Mouse (Mus musculus) midbrain, embryonic 13.5 days (tissue): Measurements from ENCODE around the gene Wnk1. TPM values are rescaled to one million over a fixed set of nuclear protein-coding genes. Genes with fewer than 3 reads are reported as not detected.

Source experiments
- ATAC-seq: fragments of 200-750 bp; cut with Nextera tagmentation; 2 replicates; pipeline ENCODE4 v1.8.0; 2017; ENCODE audit warnings: mild to moderate bottlenecking, moderate TSS enrichment, moderate library complexity
- H3K27ac ChIP-seq: fragments of 300-500 bp; sonication (generic); 2 replicates; pipeline ENCODE4 v1.5.1; 2015; ENCODE audit warnings: inconsistent platforms, mild to moderate bottlenecking, moderate library complexity
- H3K27me3 ChIP-seq: fragments of 300-500 bp; sonication (generic); 2 replicates; pipeline ENCODE4 v1.6.1; 2015; ENCODE audit warnings: mild to moderate bottlenecking, inconsistent platforms
- H3K36me3 ChIP-seq: fragments of 300-500 bp; sonication (generic); 2 replicates; pipeline ENCODE4 v1.6.1; 2015; ENCODE audit warnings: mild to moderate bottlenecking, inconsistent platforms
- H3K4me1 ChIP-seq: fragments of 300-500 bp; sonication (generic); replicated peaks from 2 replicates; pipeline ENCODE4 v1.6.1; 2015; ENCODE audit warnings: inconsistent platforms
- H3K4me2 ChIP-seq: fragments of 300-500 bp; sonication (generic); replicated peaks from 2 replicates; pipeline ENCODE4 v1.6.1; 2015; ENCODE audit warnings: moderate library complexity, mild to moderate bottlenecking, inconsistent platforms
- H3K4me3 ChIP-seq: fragments of 300-500 bp; sonication (generic); replicated peaks from 2 replicates; pipeline ENCODE4 v1.5.1; 2015; ENCODE audit warnings: mild to moderate bottlenecking, inconsistent platforms
- H3K9ac ChIP-seq: fragments of 300-500 bp; sonication (generic); replicated peaks from 2 replicates; pipeline ENCODE4 v1.6.1; 2015; ENCODE audit warnings: mild to moderate bottlenecking, inconsistent platforms
- H3K9me3 ChIP-seq: fragments of 300-500 bp; sonication (generic); 2 replicates; pipeline ENCODE4 v1.6.1; 2016; ENCODE audit warnings: mild to moderate bottlenecking, inconsistent platforms
- WGBS: fragments of 180-500 bp; shearing (Covaris S2); methylation state at CpG from one replicate; pipeline ENCODE4 v1.1.7; 2015; 5-methylcytosine and 5-hydroxymethylcytosine counted together
- microRNA counts: library from miRNA; unstranded; fragments of <30 nt; microRNA quantifications from one replicate; lab custom pipeline; 2016
- microRNA-seq: library from miRNA; unstranded; fragments of <30 nt; microRNA quantifications from one replicate; pipeline ENCODE4, GENCODE M21; 2016
- polyA plus RNA-seq: library from polyadenylated mRNA; unstranded; fragments of >200 nt; fragmentation: Nextera tagmentation; extraction: Ambion mirVana; gene quantifications from 2 replicates; pipeline ENCODE4 v1.2.1, GENCODE M21; 2015

The Wnk1 gene
- polyA plus RNA-seq, 1 experiment from 2014 or later = 57.9 TPM

DNA sequence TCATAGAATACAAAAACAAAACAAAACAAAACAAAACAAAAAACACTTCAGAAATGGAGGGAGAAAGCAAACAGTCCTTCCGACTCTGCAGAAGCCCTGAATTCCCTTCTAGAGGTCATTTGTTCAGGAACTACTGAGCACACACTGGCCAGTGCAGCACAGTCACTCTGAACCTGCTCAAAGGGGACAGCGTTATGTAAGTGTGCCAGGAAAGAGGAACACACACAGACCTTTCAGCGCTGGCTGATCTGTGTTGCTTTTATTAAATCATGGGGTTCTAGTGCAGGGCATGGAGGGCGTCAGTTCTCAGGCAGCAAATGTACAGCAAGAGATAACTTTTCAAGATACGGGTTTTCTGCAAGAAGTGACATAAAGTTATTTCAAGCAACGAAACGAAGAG is 155.3 kb downstream of the Wnk1 start:
- Histone ChIP-seq H3K9me3 (no peaks in the 10 kb centered on the region), H3K4me3 (no peak overlapping the region), H3K9ac (no peak overlapping the region), H3K27ac (no peak overlapping the region), H3K4me2 (no peak overlapping the region), H3K4me1 (no peaks in the 10 kb centered on the region), H3K36me3 (no peaks in the 10 kb centered on the region), H3K27me3 (no peaks in the 10 kb centered on the region)
- 85% methylated on average over 7 of the region's 7 CpGs for WGBS
- no peak for ATAC-seq

MicroRNAs within 50 kb of the gene (microRNA counts, 519-probe panel; counts per million panel counts)
- microRNA mmu-miR-706 (lab: Ali Mortazavi, UCI) = 110 counts per million, percentile 56 among the panel's probes with 10 or more counts

Small RNA genes lying within 50 kb of the gene (microRNA-seq; reads per million reads assigned to microRNA genes)
- gene Mir706 = not detected

Other genes with a start within 250 kb of the Wnk1 start
- gene Erc1, start 190.5 kb downstream of the Wnk1 start, polyA plus RNA-seq = 39.9 and 40.5 TPM in 2 replicates
- 27.1 and 28.9 TPM in 2 replicates for gene Rad52, start 136.0 kb downstream of the Wnk1 start, polyA plus RNA-seq
- not detected in 2 replicates for gene Ninj2, start 54.7 kb upstream of the Wnk1 start, polyA plus RNA-seq